Mouse (Mus musculus): ENCODE measurements around the gene Slc36a3. TPM values are rescaled to one million over a fixed set of nuclear protein-coding genes. Genes with fewer than 3 reads are reported as not detected.

Slc36a3 gene
- not detected in 2 replicates for polyA plus RNA-seq (2015; fragmentation: Nextera tagmentation; extraction: Ambion mirVana)

GRCm38 (mm10) chr11:55151608-55152007, at the start of gene Slc36a3:
Slc36a3 (minus strand) TSS chr11:55151708.
- Histone ChIP-seq H3K4me3 (replicated peaks) (no peak within 1 kb of the TSS), H3K27ac (no peak within 1 kb of the TSS), H3K4me1 (no peaks in the 10 kb centered on the region), H3K9me3 (replicated peaks) (no peaks in the 10 kb centered on the region), H3K27me3 (no peaks in the 10 kb centered on the region), H3K9ac (no peak within 1 kb of the TSS), H3K36me3 (no peaks in the 10 kb centered on the region), H3K4me2 (no peak within 1 kb of the TSS)
- no peak for ATAC-seq (replicated peaks; ENCODE audit: low FRiP score)
- 71% methylated on average over 3 of the region's 3 CpGs for WGBS

- Histone ChIP-seq H3K9ac (no peak overlapping the region), H3K27me3 (0 out of 2 replicates have a peak, but pooled peaks cover 7% of the 10 kb centered on the region), H3K4me1 (no peaks in the 10 kb centered on the region), H3K4me3 (replicated peaks) (no peak overlapping the region), H3K27ac (no peak overlapping the region), H3K9me3 (replicated peaks) (no peaks in the 10 kb centered on the region), H3K4me2 (no peak overlapping the region), H3K36me3 (no peaks in the 10 kb centered on the region)
- no peak for ATAC-seq (replicated peaks; ENCODE audit: low FRiP score)
- 71% methylated on average over 8 of the region's 8 CpGs for WGBS
Measured at GRCm38 (mm10) chr11:55197740-55198510, 46.4 kb upstream of the Slc36a3 start.

GRCm38 (mm10) chr11:55197086-55197485, 45.6 kb upstream of the Slc36a3 start:
- ATAC-seq (replicated peaks; ENCODE audit: low FRiP score) = no peak
- H3K4me2 ChIP-seq = no peak overlapping the region
- no peaks in the 10 kb centered on the region for H3K4me1 ChIP-seq
- no peak overlapping the region for H3K4me3 ChIP-seq (replicated peaks)
- no peaks in the 10 kb centered on the region for H3K9me3 ChIP-seq (replicated peaks)
- H3K9ac ChIP-seq = no peak overlapping the region
- H3K27ac ChIP-seq = no peak overlapping the region
- 60% methylated on average over 6 of the region's 6 CpGs for WGBS
- no peaks in the 10 kb centered on the region for H3K36me3 ChIP-seq
- 0 out of 2 replicates have a peak, but pooled peaks cover 6% of the 10 kb centered on the region for H3K27me3 ChIP-seq

GRCm38 (mm10) chr11:55190216-55190615, 38.7 kb upstream of the Slc36a3 start:
- Histone ChIP-seq H3K9me3 (replicated peaks) (no peaks in the 10 kb centered on the region), H3K9ac (no peak overlapping the region), H3K4me3 (replicated peaks) (no peak overlapping the region), H3K4me1 (no peaks in the 10 kb centered on the region), H3K27me3 (no peaks in the 10 kb centered on the region), H3K36me3 (no peaks in the 10 kb centered on the region), H3K4me2 (no peak overlapping the region), H3K27ac (no peak overlapping the region)
- ATAC-seq (replicated peaks; ENCODE audit: low FRiP score) = no peak
- 84% methylated on average over 3 of the region's 3 CpGs for WGBS

- Histone ChIP-seq H3K27ac (no peak overlapping the region), H3K4me2 (no peak overlapping the region), H3K9ac (no peak overlapping the region), H3K36me3 (no peaks in the 10 kb centered on the region), H3K9me3 (replicated peaks) (no peaks in the 10 kb centered on the region), H3K4me3 (replicated peaks) (no peak overlapping the region), H3K27me3 (no peaks in the 10 kb centered on the region), H3K4me1 (0 out of 2 replicates have a peak, but pooled peaks cover 4% of the 10 kb centered on the region)
- 87% methylated on average over 6 of the region's 6 CpGs for WGBS
- no peak for ATAC-seq (replicated peaks; ENCODE audit: low FRiP score)
Measured at GRCm38 (mm10) chr11:55187777-55188176, 36.3 kb upstream of the Slc36a3 start.

- Histone ChIP-seq H3K4me3 (replicated peaks) (no peak overlapping the region), H3K4me1 (0 out of 2 replicates have a peak, but pooled peaks cover 4% of the 10 kb centered on the region), H3K9ac (no peak overlapping the region), H3K9me3 (replicated peaks) (no peaks in the 10 kb centered on the region), H3K27ac (no peak overlapping the region), H3K36me3 (no peaks in the 10 kb centered on the region), H3K27me3 (no peaks in the 10 kb centered on the region), H3K4me2 (no peak overlapping the region)
- 83% methylated on average over 4 of the region's 4 CpGs for WGBS
- ATAC-seq (replicated peaks; ENCODE audit: low FRiP score) = no peak
Measured at GRCm38 (mm10) chr11:55187292-55187691, 35.8 kb upstream of the Slc36a3 start.

GRCm38 (mm10) chr11:55184733-55185291, 33.3 kb upstream of the Slc36a3 start, which contains the start of gene Slc36a2:
Slc36a2 (minus strand) TSS chr11:55185077.
- H3K9me3 ChIP-seq (replicated peaks) = no peaks in the 10 kb centered on the region
- WGBS = 23% methylated on average over 10 of the region's 10 CpGs
- H3K36me3 ChIP-seq = no peaks in the 10 kb centered on the region
- H3K4me3 ChIP-seq (replicated peaks) = no peak within 1 kb of the TSS
- no peak within 1 kb of the TSS for H3K27ac ChIP-seq
- no peak for ATAC-seq (replicated peaks; ENCODE audit: low FRiP score)
- 0 out of 2 replicates have a peak within 1 kb of the TSS, but pooled peaks have one; percentile 12 for H3K4me2 ChIP-seq
- H3K4me1 ChIP-seq = 0 out of 2 replicates have a peak, but pooled peaks cover 4% of the 10 kb centered on the region
- H3K9ac ChIP-seq = no peak within 1 kb of the TSS
- no peaks in the 10 kb centered on the region for H3K27me3 ChIP-seq

- H3K9ac ChIP-seq = no peak overlapping the region
- no peak overlapping the region for H3K27ac ChIP-seq
- H3K4me2 ChIP-seq = no peak overlapping the region
- H3K36me3 ChIP-seq = no peaks in the 10 kb centered on the region
- no peak overlapping the region for H3K4me3 ChIP-seq (replicated peaks)
- no peaks in the 10 kb centered on the region for H3K27me3 ChIP-seq
- 90% methylated on average over 5 of the region's 5 CpGs for WGBS
- H3K9me3 ChIP-seq (replicated peaks) = no peaks in the 10 kb centered on the region
- H3K4me1 ChIP-seq = 0 out of 2 replicates have a peak, but pooled peaks cover 4% of the 10 kb centered on the region
- ATAC-seq (replicated peaks; ENCODE audit: low FRiP score) = no peak
Measured at GRCm38 (mm10) chr11:55184246-55184645, 32.7 kb upstream of the Slc36a3 start.

GRCm38 (mm10) chr11:55183124-55183523, 31.6 kb upstream of the Slc36a3 start:
- Histone ChIP-seq H3K27ac (no peak overlapping the region), H3K4me1 (0 out of 2 replicates have a peak, but pooled peaks cover 4% of the 10 kb centered on the region), H3K36me3 (no peaks in the 10 kb centered on the region), H3K27me3 (no peaks in the 10 kb centered on the region), H3K4me3 (replicated peaks) (no peak overlapping the region), H3K4me2 (no peak overlapping the region), H3K9ac (no peak overlapping the region), H3K9me3 (replicated peaks) (no peaks in the 10 kb centered on the region)
- no peak for ATAC-seq (replicated peaks; ENCODE audit: low FRiP score)
- 56% methylated on average over 7 of the region's 7 CpGs for WGBS

GRCm38 (mm10) chr11:55179856-55180255, 28.3 kb upstream of the Slc36a3 start:
- no peaks in the 10 kb centered on the region for H3K9me3 ChIP-seq (replicated peaks)
- H3K9ac ChIP-seq = no peak overlapping the region
- no peak overlapping the region for H3K4me3 ChIP-seq (replicated peaks)
- 81% methylated on average over 3 of the region's 3 CpGs for WGBS
- H3K36me3 ChIP-seq = no peaks in the 10 kb centered on the region
- H3K4me1 ChIP-seq = 0 out of 2 replicates have a peak, but pooled peaks cover 3% of the 10 kb centered on the region
- no peak overlapping the region for H3K4me2 ChIP-seq
- H3K27me3 ChIP-seq = no peaks in the 10 kb centered on the region
- no peak for ATAC-seq (replicated peaks; ENCODE audit: low FRiP score)
- no peak overlapping the region for H3K27ac ChIP-seq

GRCm38 (mm10) chr11:55178830-55179229, 27.3 kb upstream of the Slc36a3 start:
- H3K4me2 ChIP-seq = no peak overlapping the region
- ATAC-seq (replicated peaks; ENCODE audit: low FRiP score) = no peak
- no peaks in the 10 kb centered on the region for H3K9me3 ChIP-seq (replicated peaks)
- no peaks in the 10 kb centered on the region; the same call in 1 of the 2 replicates for H3K27me3 ChIP-seq
- H3K4me3 ChIP-seq (replicated peaks) = no peak overlapping the region
- H3K9ac ChIP-seq = no peak overlapping the region
- 85% methylated on average over 4 of the region's 4 CpGs for WGBS
- H3K36me3 ChIP-seq = no peaks in the 10 kb centered on the region
- no peaks in the 10 kb centered on the region for H3K4me1 ChIP-seq
- H3K27ac ChIP-seq = no peak overlapping the region

GRCm38 (mm10) chr11:55170501-55170900, 19.0 kb upstream of the Slc36a3 start:
- Histone ChIP-seq H3K4me2 (no peak overlapping the region), H3K27me3 (no peaks in the 10 kb centered on the region; the same call in 1 of the 2 replicates), H3K4me1 (no peaks in the 10 kb centered on the region), H3K9ac (no peak overlapping the region), H3K9me3 (replicated peaks) (no peaks in the 10 kb centered on the region), H3K27ac (no peak overlapping the region), H3K36me3 (no peaks in the 10 kb centered on the region), H3K4me3 (replicated peaks) (no peak overlapping the region)
- no peak for ATAC-seq (replicated peaks; ENCODE audit: low FRiP score)
- 82% methylated on average over 4 of the region's 4 CpGs for WGBS
